In genomic region chr2:28576815-28577214, GRCm38 (mm10) we compare ENCODE assay signal across 20 mouse cellular contexts. TPM values are rescaled to one million over a fixed set of nuclear protein-coding genes. Genes with fewer than 3 reads are reported as not detected.
DNase-seq lines count a peak whose midpoint lies in the region; ATAC-seq and TF ChIP-seq lines count a peak whose summit lies in the region.
"Had no signal": no experiment of that assay in that cellular context is flagged by ENCODE, and none has a peak within 500 bp of the region (broad histone marks: within the 10 kb centered on the region; RNA-seq: fewer than 3 reads in every experiment).

No protein-coding gene starts in this region.

- no peak overlapping the region for H3K27ac ChIP-seq in embryonic facial prominence, embryonic 14.5 days (replicated peaks; ENCODE audit: low read depth, low read length)
- H3K27ac ChIP-seq in embryonic facial prominence, embryonic 10.5 days (replicated peaks), result no peak overlapping the region
- no peak overlapping the region for H3K27ac ChIP-seq in limb, embryonic 14.5 days (replicated peaks; ENCODE audit: low read depth, low read length)
- no peak overlapping the region for H3K27ac ChIP-seq in limb, embryonic 10.5 days
- H3K27ac ChIP-seq: forebrain, embryonic 12.5 days; heart, embryonic 10.5 days; lung, embryonic 15.5 days; midbrain, embryonic 10.5 days; neural tube, embryonic 13.5 days had no signal

- no peak overlapping the region for H3K4me2 ChIP-seq in embryonic facial prominence, embryonic 14.5 days (ENCODE audit: low read depth, low read length)
- no peak overlapping the region for H3K4me2 ChIP-seq in limb, embryonic 14.5 days (replicated peaks; ENCODE audit: low read depth, low read length, severe bottlenecking)
- H3K4me2 ChIP-seq: forebrain, embryonic 12.5 days; lung, embryonic 15.5 days; neural tube, embryonic 13.5 days had no signal

- ATAC-seq in embryonic facial prominence, embryonic 14.5 days (ENCODE audit: low read depth), result no peak
- no peak for ATAC-seq in limb, embryonic 14.5 days (ENCODE audit: low FRiP score, low read depth)
- ATAC-seq: Patski had no signal

- H3K36me3 ChIP-seq in embryonic facial prominence, embryonic 14.5 days (ENCODE audit: control insufficient read depth, insufficient read depth, low read length), result peaks cover 62% of the 10 kb centered on the region
- H3K36me3 ChIP-seq in embryonic facial prominence, embryonic 10.5 days (replicated peaks), result peaks cover 94% of the 10 kb centered on the region
- H3K36me3 ChIP-seq in limb, embryonic 14.5 days (ENCODE audit: control insufficient read depth, insufficient read depth, low read length), result peaks cover 78% of the 10 kb centered on the region
- H3K36me3 ChIP-seq in limb, embryonic 10.5 days, result peaks cover 94% of the 10 kb centered on the region

- 87% methylated on average over 3 of the region's 3 CpGs for WGBS in embryonic facial prominence, embryonic 14.5 days
- WGBS in embryonic facial prominence, embryonic 10.5 days, result 89% methylated on average over 3 of the region's 3 CpGs
- 92% methylated on average over 3 of the region's 3 CpGs for WGBS in limb, embryonic 14.5 days
- 91% methylated on average over 3 of the region's 3 CpGs for WGBS in limb, embryonic 10.5 days

- H3K9ac ChIP-seq in embryonic facial prominence, embryonic 14.5 days (ENCODE audit: low read depth, low read length), result no peak overlapping the region
- H3K9ac ChIP-seq in limb, embryonic 14.5 days (ENCODE audit: low read depth, low read length, severe bottlenecking), result no peak overlapping the region
- H3K9ac ChIP-seq: forebrain, embryonic 12.5 days; lung, embryonic 15.5 days; neural tube, embryonic 13.5 days had no signal

- DNase-seq in embryonic facial prominence, embryonic 14.5 days (ENCODE audit: low spot score), result peak; percentile 45
- no peak for DNase-seq in embryonic facial prominence, embryonic 10.5 days (ENCODE audit: low spot score)
- DNase-seq in limb, embryonic 14.5 days (ENCODE audit: low spot score), result peak; percentile 23
- DNase-seq in limb, embryonic 10.5 days (ENCODE audit: low spot score), result no peak
- DNase-seq in fibroblast of lung, adult 2 months (ENCODE audit: low read depth), result peak; percentile 22
- DNase-seq in lung, postnatal 14 days, result peak; percentile 56
- no peak for DNase-seq in c-Kit-positive CD71-positive TER-119-positive erythroid progenitor cells, embryonic 14.5 days (ENCODE audit: low spot score)
- DNase-seq in T-cell, adult 2 months (ENCODE audit: low spot score), result no peak
- DNase-seq: gastrocnemius, postnatal 10 days; kidney, adult 9 months; kidney, postnatal 36 days; right cerebral cortex, postnatal 14 days had no signal

- H3K9me3 ChIP-seq in embryonic facial prominence, embryonic 14.5 days (ENCODE audit: control insufficient read depth, low read length), result no peaks in the 10 kb centered on the region
- no peaks in the 10 kb centered on the region for H3K9me3 ChIP-seq in embryonic facial prominence, embryonic 10.5 days
- no peaks in the 10 kb centered on the region for H3K9me3 ChIP-seq in limb, embryonic 14.5 days (ENCODE audit: control insufficient read depth, low read length)
- H3K9me3 ChIP-seq in limb, embryonic 10.5 days (replicated peaks), result no peaks in the 10 kb centered on the region
- H3K9me3 ChIP-seq: forebrain, embryonic 12.5 days; heart, embryonic 10.5 days; lung, embryonic 15.5 days; midbrain, embryonic 10.5 days; neural tube, embryonic 13.5 days had no signal

- no peak for TF ChIP-seq POLR2A in limb, embryonic 14.5 days (IDR thresholded peaks at IDR 0.05; ENCODE audit: borderline replicate concordance, extremely low read depth, insufficient read depth, insufficient read length)

- peaks cover 3% of the 10 kb centered on the region for H3K4me1 ChIP-seq in embryonic facial prominence, embryonic 14.5 days (ENCODE audit: control insufficient read depth, insufficient read depth, low read length)
- peaks cover 8% of the 10 kb centered on the region; the same call in 1 of the 2 replicates for H3K4me1 ChIP-seq in embryonic facial prominence, embryonic 10.5 days
- H3K4me1 ChIP-seq in limb, embryonic 14.5 days (ENCODE audit: control insufficient read depth, insufficient read depth, low read length), result peaks cover 3% of the 10 kb centered on the region; the same call in 1 of the 2 replicates
- H3K4me1 ChIP-seq in limb, embryonic 10.5 days, result peaks cover 5% of the 10 kb centered on the region

- no peak overlapping the region for H3K4me3 ChIP-seq in embryonic facial prominence, embryonic 14.5 days (ENCODE audit: low read depth, low read length)
- no peak overlapping the region for H3K4me3 ChIP-seq in embryonic facial prominence, embryonic 10.5 days
- no peak overlapping the region for H3K4me3 ChIP-seq in limb, embryonic 14.5 days (replicated peaks; ENCODE audit: low read length)
- no peak overlapping the region for H3K4me3 ChIP-seq in limb, embryonic 10.5 days
- H3K4me3 ChIP-seq: forebrain, embryonic 12.5 days; heart, embryonic 10.5 days; lung, embryonic 15.5 days; midbrain, embryonic 10.5 days; neural tube, embryonic 13.5 days had no signal

- H3K27me3 ChIP-seq in embryonic facial prominence, embryonic 14.5 days (replicated peaks; ENCODE audit: control insufficient read depth, insufficient read depth, low read length), result no peaks in the 10 kb centered on the region
- H3K27me3 ChIP-seq in embryonic facial prominence, embryonic 10.5 days (replicated peaks; ENCODE audit: low read depth, poor library complexity, severe bottlenecking), result no peaks in the 10 kb centered on the region
- H3K27me3 ChIP-seq in limb, embryonic 14.5 days (ENCODE audit: control insufficient read depth, insufficient read depth, low read length), result no peaks in the 10 kb centered on the region
- H3K27me3 ChIP-seq in limb, embryonic 10.5 days (ENCODE audit: low read depth, poor library complexity, severe bottlenecking), result no peaks in the 10 kb centered on the region
- H3K27me3 ChIP-seq: forebrain, embryonic 12.5 days; lung, embryonic 15.5 days; neural tube, embryonic 13.5 days; Patski had no signal

RNA-seq across cellular contexts. Expression of gene Gtf3c5, which starts 6.7 kb away (rescaled TPM):
- polyA plus RNA-seq in embryonic facial prominence, embryonic 14.5 days (2014; fragmentation: Nextera tagmentation; extraction: Ambion mirVana), result 23.7 and 27.9 TPM in 2 replicates
- polyA plus RNA-seq in embryonic facial prominence, embryonic 10.5 days (2016; fragmentation: Nextera tagmentation; extraction: Ambion mirVana), result 57.9 and 61.4 TPM in 2 replicates
- 52.4 and 52.6 TPM in 2 replicates for polyA plus RNA-seq in limb, embryonic 14.5 days (2012; rRNA removed)
- 29.7 and 31.1 TPM in 2 replicates for polyA plus RNA-seq in limb, embryonic 14.5 days (2014; fragmentation: Nextera tagmentation; extraction: Ambion mirVana)
- 69.9 and 71.6 TPM in 2 replicates for polyA plus RNA-seq in limb, embryonic 10.5 days (2016; fragmentation: Nextera tagmentation; extraction: Ambion mirVana)

RNA-seq across cellular contexts. Expression of gene Cel, which starts 13.6 kb away (rescaled TPM):
- not detected in 2 replicates for polyA plus RNA-seq in embryonic facial prominence, embryonic 14.5 days (2014; fragmentation: Nextera tagmentation; extraction: Ambion mirVana)
- not detected in 2 replicates for polyA plus RNA-seq in embryonic facial prominence, embryonic 10.5 days (2016; fragmentation: Nextera tagmentation; extraction: Ambion mirVana)
- polyA plus RNA-seq in limb, embryonic 14.5 days (2012; rRNA removed), result 0.06 and 0.12 TPM in 2 replicates
- polyA plus RNA-seq in limb, embryonic 14.5 days (2014; fragmentation: Nextera tagmentation; extraction: Ambion mirVana), result not detected in 2 replicates
- polyA plus RNA-seq in limb, embryonic 10.5 days (2016; fragmentation: Nextera tagmentation; extraction: Ambion mirVana), result not detected in 2 replicates
- polyA plus RNA-seq: forebrain, embryonic 12.5 days; heart, embryonic 10.5 days; lung, embryonic 15.5 days; midbrain, embryonic 10.5 days; neural tube, embryonic 13.5 days; Patski had no signal

RNA-seq across cellular contexts. Expression of gene Gfi1b, which starts 45.0 kb away (rescaled TPM):
- polyA plus RNA-seq in embryonic facial prominence, embryonic 14.5 days (2014; fragmentation: Nextera tagmentation; extraction: Ambion mirVana), result 0.13 and 0.55 TPM in 2 replicates
- polyA plus RNA-seq in embryonic facial prominence, embryonic 10.5 days (2016; fragmentation: Nextera tagmentation; extraction: Ambion mirVana), result 2.7 and 3.9 TPM in 2 replicates
- 0.33 and 0.51 TPM in 2 replicates for polyA plus RNA-seq in limb, embryonic 14.5 days (2012; rRNA removed)
- polyA plus RNA-seq in limb, embryonic 14.5 days (2014; fragmentation: Nextera tagmentation; extraction: Ambion mirVana), result 0.29 and 0.32 TPM in 2 replicates
- 3.5 and 4.2 TPM in 2 replicates for polyA plus RNA-seq in limb, embryonic 10.5 days (2016; fragmentation: Nextera tagmentation; extraction: Ambion mirVana)
- polyA plus RNA-seq: frontal cortex, adult 2 months; liver, adult 2 months; Patski had no signal

Comparison
In these comparisons a context has a peak if more than half of its experiments do, and no peak if none do; other contexts are left out.
1. DNase-seq: peak in embryonic facial prominence, embryonic 14.5 days (single experiment), limb, embryonic 14.5 days (single experiment), fibroblast of lung, adult 2 months (single experiment) and lung, postnatal 14 days (single experiment); none in embryonic facial prominence, embryonic 10.5 days (single experiment), limb, embryonic 10.5 days (single experiment), c-Kit-positive CD71-positive TER-119-positive erythroid progenitor cells, embryonic 14.5 days (single experiment) and T-cell, adult 2 months (single experiment).